Mouse (Mus musculus): ENCODE data around the gene Cotl1. TPM values are rescaled to one million over a fixed set of nuclear protein-coding genes. Genes with fewer than 3 reads are reported as not detected.

The Cotl1 gene
- total RNA-seq, 2 experiments from 2014 or later: 127 to 152 TPM

- peak; percentile 44; the same call in 1 of the 2 replicates for ATAC-seq (replicated peaks; ENCODE audit: poor library complexity, severe bottlenecking)
Measured at GRCm38 (mm10) chr8:119791804-119792704, 48.3 kb downstream of the Cotl1 start.

GRCm38 (mm10) chr8:119789581-119789980 lies 50.8 kb downstream of the Cotl1 start:
- ATAC-seq (replicated peaks; ENCODE audit: poor library complexity, severe bottlenecking): no peak

GRCm38 (mm10) chr8:119788607-119789381 lies 51.5 kb downstream of the Cotl1 start:
- ATAC-seq (replicated peaks; ENCODE audit: poor library complexity, severe bottlenecking): no peak

- ATAC-seq (replicated peaks; ENCODE audit: poor library complexity, severe bottlenecking): no peak
Measured at GRCm38 (mm10) chr8:119787341-119787740, 53.0 kb downstream of the Cotl1 start.

- ATAC-seq (replicated peaks; ENCODE audit: poor library complexity, severe bottlenecking): no peak
Measured at GRCm38 (mm10) chr8:119786871-119787270, 53.5 kb downstream of the Cotl1 start.

GRCm38 (mm10) chr8:119785764-119786405 lies 54.5 kb downstream of the Cotl1 start:
- ATAC-seq (replicated peaks; ENCODE audit: poor library complexity, severe bottlenecking): no peak

GRCm38 (mm10) chr8:119784676-119785075 lies 55.7 kb downstream of the Cotl1 start:
- ATAC-seq (replicated peaks; ENCODE audit: poor library complexity, severe bottlenecking): peak; percentile 3; the same call in 1 of the 2 replicates

- peak; percentile 75 for ATAC-seq (replicated peaks; ENCODE audit: poor library complexity, severe bottlenecking)
Measured at GRCm38 (mm10) chr8:119784141-119784574, 56.2 kb downstream of the Cotl1 start.

- no peak for ATAC-seq (replicated peaks; ENCODE audit: poor library complexity, severe bottlenecking)
Measured at GRCm38 (mm10) chr8:119783579-119783978, 56.8 kb downstream of the Cotl1 start.

- peak; percentile 10; the same call in 1 of the 2 replicates for ATAC-seq (replicated peaks; ENCODE audit: poor library complexity, severe bottlenecking)
Measured at GRCm38 (mm10) chr8:119782715-119783114, 57.6 kb downstream of the Cotl1 start.

- no peak for ATAC-seq (replicated peaks; ENCODE audit: poor library complexity, severe bottlenecking)
Measured at GRCm38 (mm10) chr8:119781086-119781840, 59.1 kb downstream of the Cotl1 start.

GRCm38 (mm10) chr8:119780402-119781049 lies 59.8 kb downstream of the Cotl1 start:
- no peak for ATAC-seq (replicated peaks; ENCODE audit: poor library complexity, severe bottlenecking)

GRCm38 (mm10) chr8:119779013-119779737 lies 61.2 kb downstream of the Cotl1 start:
- peak; percentile 31 for ATAC-seq (replicated peaks; ENCODE audit: poor library complexity, severe bottlenecking)

- peak; percentile 90 for ATAC-seq (replicated peaks; ENCODE audit: poor library complexity, severe bottlenecking)
Measured at GRCm38 (mm10) chr8:119778263-119778662, 62.1 kb downstream of the Cotl1 start, which contains the start of gene Tldc1. Tldc1 (minus strand) TSS chr8:119778416.

GRCm38 (mm10) chr8:119777765-119778164 lies 62.6 kb downstream of the Cotl1 start:
- ATAC-seq (replicated peaks; ENCODE audit: poor library complexity, severe bottlenecking): peak; percentile 6; the same call in 1 of the 2 replicates

- ATAC-seq (replicated peaks; ENCODE audit: poor library complexity, severe bottlenecking): no peak
Measured at GRCm38 (mm10) chr8:119776668-119777245, 63.6 kb downstream of the Cotl1 start.

GRCm38 (mm10) chr8:119765761-119766444 lies 74.4 kb downstream of the Cotl1 start:
- ATAC-seq (replicated peaks; ENCODE audit: poor library complexity, severe bottlenecking): no peak

GRCm38 (mm10) chr8:119765311-119765710 lies 75.0 kb downstream of the Cotl1 start:
- no peak for ATAC-seq (replicated peaks; ENCODE audit: poor library complexity, severe bottlenecking)
